Mouse (Mus musculus): ENCODE data around the gene Dnase2a.

The Dnase2a gene

GRCm38 (mm10) chr8:84908421-84909161 lies at the start of gene Dnase2a:
Dnase2a (plus strand) TSS chr8:84908560.
- DNase-seq (ENCODE audit: low read depth): peak; percentile 99

GRCm38 (mm10) chr8:84871376-84872308 lies 36.7 kb upstream of the Dnase2a start, which contains the start of gene Syce2:
Syce2 (plus strand) TSS chr8:84872111.
- DNase-seq (ENCODE audit: low read depth): peak; percentile 26

DNA sequence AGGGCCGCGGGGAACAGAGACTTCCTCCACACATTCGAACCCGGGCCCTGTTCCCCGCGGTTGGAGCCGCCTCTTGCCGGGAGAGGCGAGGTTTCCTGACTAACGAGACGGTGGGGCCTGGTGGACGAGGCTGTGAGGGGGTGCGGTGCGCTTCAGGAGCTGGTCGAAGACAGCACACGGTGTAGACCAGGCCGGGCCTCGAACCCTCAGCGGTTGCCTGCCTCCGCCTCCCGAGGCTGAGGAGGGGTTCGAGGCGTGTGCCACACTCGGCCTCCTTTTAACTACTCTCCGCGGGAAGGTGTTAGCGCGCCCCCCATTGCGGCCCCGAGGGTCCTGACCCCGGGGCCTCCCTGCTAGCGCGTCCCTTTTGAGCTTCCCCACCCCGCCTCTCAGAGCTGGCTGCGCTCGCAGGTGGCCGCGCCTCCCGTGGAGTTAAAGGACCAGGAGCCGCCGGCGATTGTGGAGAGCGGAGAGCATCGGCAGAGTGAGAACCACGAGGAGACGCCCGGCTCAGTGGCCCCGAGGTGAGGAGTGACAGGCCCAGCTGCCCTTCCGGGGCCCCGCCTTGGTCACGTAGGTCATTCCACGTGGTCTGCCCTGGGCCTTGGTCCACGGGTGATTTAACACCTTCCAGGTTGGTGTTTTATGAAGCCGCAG lies 35.9 kb upstream of the Dnase2a start:
- no peak for DNase-seq (ENCODE audit: low read depth)

DNA sequence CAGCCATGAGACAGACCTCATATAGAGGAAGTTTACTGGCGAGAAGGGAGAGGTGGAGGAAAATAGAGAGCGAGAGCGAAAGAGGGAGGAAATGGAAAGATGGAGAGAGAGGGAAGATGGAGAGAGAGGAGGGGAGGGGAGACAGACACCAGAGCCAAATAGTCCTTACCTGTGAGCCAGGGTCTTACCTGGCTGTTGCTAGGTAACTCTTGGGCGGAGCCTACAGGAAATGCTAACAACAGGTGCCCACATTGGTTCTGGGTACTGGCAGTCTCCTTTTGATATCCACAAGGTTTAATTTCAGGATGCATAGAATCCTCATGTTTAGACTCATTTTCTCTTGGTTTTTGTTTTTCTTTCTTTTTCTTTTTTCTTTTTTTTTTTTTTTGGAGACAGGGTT lies 35.3 kb upstream of the Dnase2a start:
- no peak for DNase-seq (ENCODE audit: low read depth)

DNA sequence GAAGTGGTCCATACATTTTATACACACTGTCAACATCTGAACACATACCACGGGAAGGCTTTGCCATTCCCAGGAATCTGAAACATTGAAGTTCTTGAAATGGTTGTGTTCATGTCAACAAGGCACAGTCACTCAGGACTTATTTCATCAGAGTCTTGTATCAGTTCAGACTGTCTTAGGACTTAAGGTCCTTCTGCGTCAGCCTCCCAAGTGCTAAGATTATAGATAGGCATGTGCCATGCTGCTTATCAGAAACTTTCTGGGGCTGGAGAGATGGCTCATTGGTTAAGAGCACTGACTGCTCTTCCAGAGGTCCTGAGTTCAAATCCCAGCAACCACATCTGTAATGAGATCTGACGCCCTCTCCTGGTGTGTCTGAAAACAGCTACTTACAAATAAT lies 34.0 kb upstream of the Dnase2a start:
- DNase-seq (ENCODE audit: low read depth): no peak

DNA sequence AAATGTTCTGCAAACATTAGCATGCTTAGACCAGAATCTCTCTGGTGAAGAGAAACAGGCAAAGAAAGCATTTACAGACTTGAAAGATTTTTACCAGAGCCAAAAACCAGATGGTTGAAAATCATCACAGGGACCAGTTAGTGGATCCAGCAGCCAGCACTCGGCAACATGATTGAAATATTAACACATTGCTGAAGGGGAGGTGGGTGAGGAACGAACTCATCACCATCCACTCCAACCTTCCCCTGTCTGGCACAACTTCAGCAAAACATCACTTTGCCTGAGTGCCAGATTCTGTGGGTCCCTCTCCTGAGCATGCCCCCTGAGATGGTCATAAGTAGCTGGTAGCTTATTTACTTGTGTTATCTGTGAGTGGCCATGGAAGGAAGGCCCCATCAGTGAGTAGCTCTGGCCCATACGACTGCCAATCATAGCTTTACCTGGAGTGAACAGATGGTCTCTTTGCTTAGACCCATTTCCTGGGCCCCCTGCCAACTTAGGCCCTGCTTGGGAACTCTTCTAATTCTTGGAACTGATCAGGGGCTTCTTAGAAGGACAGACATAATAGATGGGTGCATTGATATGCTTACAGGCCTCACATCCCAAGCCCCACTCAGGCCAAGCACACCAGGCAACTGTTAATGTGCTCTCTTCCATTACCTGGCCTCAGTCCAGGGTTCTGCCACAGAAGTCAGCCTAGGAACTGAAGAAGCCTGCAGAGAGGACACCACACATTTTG lies 30.9 kb upstream of the Dnase2a start:
- DNase-seq (ENCODE audit: low read depth): no peak

DNA sequence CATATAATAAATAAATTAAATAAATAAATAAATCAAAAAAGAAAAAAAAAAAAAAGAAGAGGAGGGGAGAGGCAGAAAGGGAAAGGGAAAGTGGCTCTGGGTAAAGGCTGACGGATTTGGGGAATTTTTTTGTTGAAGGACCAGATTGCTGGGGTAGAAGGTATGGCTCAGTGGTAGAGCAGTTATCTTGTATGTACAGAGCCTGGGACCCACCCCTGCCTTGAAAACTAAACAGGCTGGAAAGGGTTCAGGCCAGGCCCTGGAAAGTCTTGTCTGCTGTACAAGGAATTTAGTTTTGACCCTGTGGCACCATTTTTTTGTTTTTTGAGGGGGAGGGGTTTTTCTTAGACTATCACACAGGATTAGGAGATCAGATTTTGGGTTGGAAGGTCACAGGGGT lies 29.4 kb upstream of the Dnase2a start:
- DNase-seq (ENCODE audit: low read depth): no peak

DNA sequence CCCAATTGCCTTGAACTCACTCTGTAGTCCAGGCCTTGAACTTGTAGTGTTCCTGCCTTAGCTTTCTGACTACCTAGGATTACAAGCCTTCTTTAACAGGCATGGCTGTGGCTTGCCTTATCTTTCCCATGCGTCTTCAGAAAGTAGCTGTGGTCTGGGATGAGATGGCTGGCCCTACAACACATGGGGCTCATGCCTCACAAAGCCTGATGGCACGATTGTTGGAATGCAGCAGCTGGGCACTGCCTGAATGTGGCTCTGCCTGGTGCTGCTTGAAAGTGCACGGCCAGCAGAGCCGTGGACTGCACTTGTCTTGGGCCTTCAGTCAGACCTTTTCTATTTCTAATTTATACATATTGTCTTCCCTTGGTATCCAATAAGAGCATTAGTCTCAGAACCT lies 23.6 kb upstream of the Dnase2a start:
- no peak for DNase-seq (ENCODE audit: low read depth)

DNA sequence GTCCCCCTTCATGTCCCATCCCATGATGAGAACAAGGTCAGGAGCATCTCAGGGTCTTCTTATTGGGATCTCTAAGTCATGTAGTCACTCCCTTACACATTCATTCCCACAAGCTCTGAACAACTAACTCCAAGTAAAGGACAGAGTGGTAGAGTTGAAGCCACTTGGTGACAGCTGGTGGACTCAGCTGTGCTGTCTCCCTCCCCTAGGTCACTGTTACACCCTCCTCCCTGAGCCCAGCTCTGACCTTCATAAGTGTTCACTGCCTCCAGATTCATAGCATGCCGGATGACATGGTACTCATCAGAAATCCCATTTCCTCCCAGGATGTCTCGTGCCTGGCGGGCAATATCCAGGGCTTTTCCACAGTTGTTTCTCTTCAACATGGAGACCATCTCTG lies 20.1 kb upstream of the Dnase2a start:
- no peak for DNase-seq (ENCODE audit: low read depth)

DNA sequence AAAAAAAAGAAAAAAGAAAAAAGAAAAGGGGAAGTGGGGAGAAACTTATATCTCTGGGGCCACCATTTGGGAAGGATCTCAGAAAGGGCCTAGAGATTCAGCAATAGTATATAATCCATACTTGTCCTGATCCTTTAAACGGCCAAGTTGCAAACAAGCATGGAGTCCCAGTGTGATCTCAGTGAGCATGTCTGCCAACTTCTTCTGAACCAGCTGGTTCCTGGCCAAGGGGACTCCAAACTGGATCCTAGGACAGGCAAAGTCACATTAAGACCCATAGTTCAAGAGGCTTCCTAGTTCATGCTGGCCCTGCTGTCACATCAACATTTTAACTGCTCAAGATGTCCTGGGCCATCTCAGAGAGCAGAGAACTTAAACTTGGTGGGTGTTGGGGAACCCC lies 19.2 kb upstream of the Dnase2a start:
- DNase-seq (ENCODE audit: low read depth): no peak

- no peak for DNase-seq (ENCODE audit: low read depth)
Observed at GRCm38 (mm10) chr8:84892993-84893708, 15.2 kb upstream of the Dnase2a start.

- DNase-seq (ENCODE audit: low read depth): peak; percentile 95
Observed at GRCm38 (mm10) chr8:84893709-84894134, 14.6 kb upstream of the Dnase2a start, which contains the start of gene Gcdh. Gcdh (minus strand) TSS chr8:84893921.

GRCm38 (mm10) chr8:84895963-84896362 lies 12.4 kb upstream of the Dnase2a start:
- peak; percentile 30 for DNase-seq (ENCODE audit: low read depth)

DNA sequence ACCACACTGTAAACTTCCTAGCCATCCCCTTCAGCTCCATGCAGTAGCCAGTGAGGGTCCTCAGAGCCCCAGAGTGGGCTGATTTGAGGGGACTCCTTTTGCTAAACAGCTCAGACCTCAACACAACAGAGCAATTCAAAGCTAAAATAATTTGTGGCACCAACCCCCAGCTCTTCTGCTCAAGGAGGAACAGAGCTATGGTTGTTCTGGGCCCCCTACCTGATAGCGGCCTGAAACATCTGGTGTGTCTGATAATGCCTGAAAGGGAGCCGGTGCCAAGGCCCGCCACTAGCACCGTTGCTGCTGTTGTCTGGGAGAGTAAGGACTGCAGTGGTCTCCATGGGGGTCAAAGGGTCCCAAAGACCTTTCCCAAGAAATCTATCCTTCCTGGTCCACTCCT lies 7.3 kb upstream of the Dnase2a start:
- DNase-seq (ENCODE audit: low read depth): no peak

GRCm38 (mm10) chr8:84901752-84902151 lies 6.6 kb upstream of the Dnase2a start, which contains the start of gene Klf1:
Klf1 (plus strand) TSS chr8:84901928.
- DNase-seq (ENCODE audit: low read depth): no peak

GRCm38 (mm10) chr8:84902367-84902919 lies 5.9 kb upstream of the Dnase2a start:
- DNase-seq (ENCODE audit: low read depth): no peak

- DNase-seq (ENCODE audit: low read depth): peak; percentile 81
Observed at GRCm38 (mm10) chr8:84902920-84903661, 5.3 kb upstream of the Dnase2a start.

- no peak for DNase-seq (ENCODE audit: low read depth)
Observed at GRCm38 (mm10) chr8:84904351-84904750, 4.0 kb upstream of the Dnase2a start.

- DNase-seq (ENCODE audit: low read depth): no peak
Observed at GRCm38 (mm10) chr8:84907037-84907436, 1.3 kb upstream of the Dnase2a start.

GRCm38 (mm10) chr8:84907493-84907892 lies 867 bp upstream of the Dnase2a start:
- DNase-seq (ENCODE audit: low read depth): no peak
